In genomic region chr11:80079751-80080150, GRCm38 (mm10) we compare ENCODE assay signal across 9 mouse cellular contexts. TPM values are rescaled to one million over a fixed set of nuclear protein-coding genes. Genes with fewer than 3 reads are reported as not detected.
A peak's percentile ranks its signal among the peaks of the same experiment; 100 is the strongest.
DNase-seq lines count a peak whose midpoint lies in the region; ATAC-seq and TF ChIP-seq lines count a peak whose summit lies in the region.
"Had no signal": no experiment of that assay in that cellular context is flagged by ENCODE, and none has a peak within 500 bp of the region (broad histone marks: within the 10 kb centered on the region; RNA-seq: fewer than 3 reads in every experiment).

No protein-coding gene starts in this region.

- H3K36me3 ChIP-seq in kidney, postnatal 0 days (ENCODE audit: insufficient read depth, low read length): no peaks in the 10 kb centered on the region
- no peaks in the 10 kb centered on the region for H3K36me3 ChIP-seq in embryonic facial prominence, embryonic 11.5 days (replicated peaks; ENCODE audit: control insufficient read depth, insufficient read depth, low read depth, low read length)
- H3K36me3 ChIP-seq in intestine, embryonic 16.5 days (ENCODE audit: control insufficient read depth, insufficient read depth, low read length): no peaks in the 10 kb centered on the region
- no peaks in the 10 kb centered on the region for H3K36me3 ChIP-seq in myocyte (ENCODE audit: control insufficient read depth, insufficient read depth)

- H3K4me3 ChIP-seq in kidney, postnatal 0 days (replicated peaks; ENCODE audit: low read depth, low read length): peak overlapping the region; percentile 94
- H3K4me3 ChIP-seq in embryonic facial prominence, embryonic 11.5 days (ENCODE audit: low read depth, low read length): peak overlapping the region; percentile 92
- H3K4me3 ChIP-seq in intestine, embryonic 16.5 days (ENCODE audit: low read length): peak overlapping the region; percentile 99
- H3K4me3 ChIP-seq in myocyte: peak overlapping the region; percentile 63

- 68% methylated on average over 6 of the region's 6 CpGs for WGBS in kidney, postnatal 0 days
- 65% methylated on average over 6 of the region's 6 CpGs for WGBS in embryonic facial prominence, embryonic 11.5 days
- WGBS in intestine, embryonic 16.5 days: 63% methylated on average over 6 of the region's 6 CpGs

- no peak overlapping the region for H3ac ChIP-seq in myocyte (ENCODE audit: control insufficient read depth, insufficient read length)

- no peak for TF ChIP-seq CTCF in kidney, postnatal 0 days (IDR thresholded peaks at IDR 0.05; ENCODE audit: low read depth)

- peak overlapping the region; percentile 75 for H3K4me2 ChIP-seq in kidney, postnatal 0 days (ENCODE audit: low read length)
- H3K4me2 ChIP-seq in embryonic facial prominence, embryonic 11.5 days (ENCODE audit: low read depth, low read length): peak overlapping the region; percentile 69
- peak overlapping the region; percentile 56 for H3K4me2 ChIP-seq in intestine, embryonic 16.5 days (ENCODE audit: low read depth, low read length)
- H3K4me2 ChIP-seq in myocyte (ENCODE audit: low read depth): peak overlapping the region; percentile 84

- no peak for DNase-seq in kidney, postnatal 0 days (ENCODE audit: low spot score)
- DNase-seq in kidney, postnatal 14 days: no peak
- DNase-seq in embryonic facial prominence, embryonic 11.5 days (ENCODE audit: low spot score): no peak
- DNase-seq in ovary, postnatal 10 days (ENCODE audit: low spot score): no peak
- DNase-seq in thymus, postnatal 10 days (ENCODE audit: low spot score in 2 of 2): no peak
- no peak for DNase-seq in cerebellum, postnatal 14 days
- DNase-seq: gastrocnemius, postnatal 36 days had no signal

- H3K4me1 ChIP-seq in kidney, postnatal 0 days (replicated peaks; ENCODE audit: insufficient read depth, low read length): 0 out of 2 replicates have a peak, but pooled peaks cover 8% of the 10 kb centered on the region
- H3K4me1 ChIP-seq in embryonic facial prominence, embryonic 11.5 days (ENCODE audit: control insufficient read depth, insufficient read depth, low read length): no peaks in the 10 kb centered on the region
- peaks cover 6% of the 10 kb centered on the region for H3K4me1 ChIP-seq in intestine, embryonic 16.5 days (ENCODE audit: control insufficient read depth, insufficient read depth, low read length)

- no peak for ATAC-seq in kidney, postnatal 0 days (replicated peaks; ENCODE audit: low FRiP score, low read depth)
- no peak for ATAC-seq in embryonic facial prominence, embryonic 11.5 days (replicated peaks; ENCODE audit: insufficient number of reproducible peaks, low FRiP score, low TSS enrichment, low read depth)
- no peak for ATAC-seq in intestine, embryonic 16.5 days

- H3K79me2 ChIP-seq in myocyte (ENCODE audit: control insufficient read depth, insufficient read depth): peaks cover 8% of the 10 kb centered on the region

- H3K9me3 ChIP-seq in kidney, postnatal 0 days (replicated peaks; ENCODE audit: low read length): no peaks in the 10 kb centered on the region
- H3K9me3 ChIP-seq in embryonic facial prominence, embryonic 11.5 days (replicated peaks; ENCODE audit: control insufficient read depth, low read length): no peaks in the 10 kb centered on the region
- H3K9me3 ChIP-seq in intestine, embryonic 16.5 days (ENCODE audit: control insufficient read depth, low read length): no peaks in the 10 kb centered on the region

- TF ChIP-seq POLR2A in myocyte (IDR thresholded peaks at IDR 0.05; ENCODE audit: insufficient read length, low read depth): no peak

- no peaks in the 10 kb centered on the region for H3K27me3 ChIP-seq in kidney, postnatal 0 days (ENCODE audit: insufficient read depth, low read length)
- no peaks in the 10 kb centered on the region for H3K27me3 ChIP-seq in embryonic facial prominence, embryonic 11.5 days (ENCODE audit: control insufficient read depth, insufficient read depth, low read length)
- no peaks in the 10 kb centered on the region for H3K27me3 ChIP-seq in intestine, embryonic 16.5 days (replicated peaks; ENCODE audit: control insufficient read depth, insufficient read depth, low read length)
- no peaks in the 10 kb centered on the region for H3K27me3 ChIP-seq in myocyte (ENCODE audit: control insufficient read depth, insufficient read depth, insufficient read length)

- H3K27ac ChIP-seq in kidney, postnatal 0 days: no peak overlapping the region
- H3K27ac ChIP-seq in embryonic facial prominence, embryonic 11.5 days (replicated peaks; ENCODE audit: low read depth, low read length): no peak overlapping the region
- H3K27ac ChIP-seq in intestine, embryonic 16.5 days (ENCODE audit: low read length): no peak overlapping the region

- 0 out of 2 replicates have a peak overlapping the region, but pooled peaks have one; percentile 95 for H3K9ac ChIP-seq in kidney, postnatal 0 days (ENCODE audit: low read depth, low read length)
- H3K9ac ChIP-seq in embryonic facial prominence, embryonic 11.5 days (replicated peaks; ENCODE audit: low read length): peak overlapping the region; percentile 97; the same call in 1 of the 2 replicates
- peak overlapping the region; percentile 99 for H3K9ac ChIP-seq in intestine, embryonic 16.5 days (ENCODE audit: low read depth, low read length)

TF ChIP-seq in myocyte, 11 proteins besides CTCF, POLR2A, EP300 and RAD21:
- TF ChIP-seq MYOG (IDR thresholded peaks at IDR 0.05; ENCODE audit: control insufficient read depth in 1 of 3, insufficient read depth in 1 of 3, insufficient read length in 2 of 3, low read depth in 2 of 3) (no peak), USF1 (IDR thresholded peaks at IDR 0.05; ENCODE audit: low read depth) (no peak), E2F4 (IDR thresholded peaks at IDR 0.05; ENCODE audit: insufficient read depth) (no peak), POLR2AphosphoS2 (IDR thresholded peaks at IDR 0.05; ENCODE audit: insufficient read length, low read depth) (no peak), MAX (IDR thresholded peaks at IDR 0.05; ENCODE audit: low read depth) (no peak), MYOD1 (IDR thresholded peaks at IDR 0.05; ENCODE audit: control insufficient read depth in 1 of 3, insufficient read length in 2 of 3, low read depth in 2 of 3) (no peak), TCF12 (IDR thresholded peaks at IDR 0.05; ENCODE audit: insufficient read depth, poor library complexity, severe bottlenecking) (no peak), SRF (IDR thresholded peaks at IDR 0.05; ENCODE audit: control insufficient read depth, insufficient read length, low read depth) (no peak), CEBPB (IDR thresholded peaks at IDR 0.05; ENCODE audit: insufficient read depth, poor library complexity, severe bottlenecking) (no peak), TCF3 (IDR thresholded peaks at IDR 0.05; ENCODE audit: insufficient read length, low read depth) (no peak), REST (IDR thresholded peaks at IDR 0.05; ENCODE audit: insufficient read depth, insufficient read length) (no peak)

RNA-seq across cellular contexts. Expression of gene Crlf3, which starts 1.0 kb away (rescaled TPM):
- polyA plus RNA-seq in kidney, postnatal 0 days (2015; fragmentation: Nextera tagmentation; extraction: Ambion mirVana): 26.5 and 26.9 TPM in 2 replicates
- 53.8 and 57.1 TPM in 2 replicates for polyA plus RNA-seq in embryonic facial prominence, embryonic 11.5 days (2014; fragmentation: Nextera tagmentation; extraction: Ambion mirVana)
- polyA plus RNA-seq in intestine, embryonic 16.5 days (2015; fragmentation: Nextera tagmentation; extraction: Ambion mirVana): 21.8 and 22.9 TPM in 2 replicates
- polyA plus RNA-seq in myocyte (2012; fragmentation: generic; extraction: Trizol): 12.6 TPM

RNA-seq across cellular contexts. Expression of gene Atad5, which starts 9.4 kb away (rescaled TPM):
- polyA plus RNA-seq in kidney, postnatal 0 days (2015; fragmentation: Nextera tagmentation; extraction: Ambion mirVana): 4.9 and 6.0 TPM in 2 replicates
- polyA plus RNA-seq in embryonic facial prominence, embryonic 11.5 days (2014; fragmentation: Nextera tagmentation; extraction: Ambion mirVana): 20.3 and 22.5 TPM in 2 replicates
- 4.7 and 5.6 TPM in 2 replicates for polyA plus RNA-seq in intestine, embryonic 16.5 days (2015; fragmentation: Nextera tagmentation; extraction: Ambion mirVana)
- 0.58 TPM for polyA plus RNA-seq in myocyte (2012; fragmentation: generic; extraction: Trizol)
